Mouse (Mus musculus) thymus, postnatal 10 days (tissue): ENCODE results near the gene Trpv6.

Experiments used
- DNase-seq, 2 experiments: peaks; one replicate each; pipeline ENCODE4 v3.0.0; 2021; ENCODE audit warnings: low spot score in 2 of 2

Gene Trpv6

GRCm38 (mm10) chr6:41636178-41636577 is at the start of gene Trpv6:
Gene Trpv6 (minus strand): TSS chr6:41636405.
- no peak for DNase-seq

GRCm38 (mm10) chr6:41685596-41685995 is 49.4 kb upstream of the Trpv6 start:
- DNase-seq = no peak

- DNase-seq = no peak
Observed at GRCm38 (mm10) chr6:41684911-41685310, 48.7 kb upstream of the Trpv6 start.

- no peak for DNase-seq
Observed at GRCm38 (mm10) chr6:41684131-41684530, 47.9 kb upstream of the Trpv6 start, which contains the start of gene Llcfc1. Gene Llcfc1 (plus strand): TSS chr6:41684431.

- DNase-seq = no peak
Observed at GRCm38 (mm10) chr6:41681656-41682055, 45.5 kb upstream of the Trpv6 start.

GRCm38 (mm10) chr6:41680669-41681068 is 44.5 kb upstream of the Trpv6 start, which contains the start of gene Trpv5:
Gene Trpv5 (minus strand): TSS chr6:41680769.
- DNase-seq = no peak

DNA sequence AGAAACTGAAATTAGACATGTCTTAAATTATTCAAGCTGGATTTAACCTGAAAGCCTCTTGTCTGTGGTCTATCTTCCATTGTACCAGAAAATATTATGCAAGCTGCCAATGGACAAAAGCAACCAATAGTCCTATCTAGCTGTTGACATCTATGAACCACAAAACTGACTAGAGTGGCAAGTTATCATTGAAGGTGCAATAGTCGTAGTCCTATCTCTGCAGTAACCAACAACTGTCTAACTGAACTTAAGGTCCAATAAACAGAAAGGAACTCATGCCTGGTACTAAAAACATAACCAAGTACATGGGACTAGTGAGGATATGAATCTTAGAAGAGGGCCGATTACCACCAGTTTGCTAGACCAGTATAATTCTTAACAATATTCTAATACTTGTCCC is 40.3 kb upstream of the Trpv6 start:
- DNase-seq = no peak

DNA sequence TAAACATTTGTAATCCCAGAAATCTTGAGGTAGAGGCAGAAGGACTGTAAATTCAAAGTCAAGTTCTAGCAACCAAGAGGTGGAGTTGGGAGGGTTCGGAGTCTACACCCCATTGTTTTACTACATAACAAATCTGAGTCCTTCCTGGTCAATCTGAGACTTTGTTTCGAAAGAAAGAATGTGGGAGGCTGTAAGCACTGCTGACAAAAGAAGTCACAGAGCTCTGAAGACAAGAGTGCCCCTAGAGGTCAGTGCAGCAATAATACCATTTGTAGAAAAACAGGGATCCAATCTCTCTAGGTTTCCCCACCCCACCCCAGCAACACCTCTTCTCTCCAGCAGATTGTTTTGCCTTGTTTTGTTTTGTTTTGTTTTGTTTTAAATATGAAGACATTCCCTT is 26.1 kb upstream of the Trpv6 start:
- peak in 1 of 2 experiments; percentile 35 for DNase-seq

DNA sequence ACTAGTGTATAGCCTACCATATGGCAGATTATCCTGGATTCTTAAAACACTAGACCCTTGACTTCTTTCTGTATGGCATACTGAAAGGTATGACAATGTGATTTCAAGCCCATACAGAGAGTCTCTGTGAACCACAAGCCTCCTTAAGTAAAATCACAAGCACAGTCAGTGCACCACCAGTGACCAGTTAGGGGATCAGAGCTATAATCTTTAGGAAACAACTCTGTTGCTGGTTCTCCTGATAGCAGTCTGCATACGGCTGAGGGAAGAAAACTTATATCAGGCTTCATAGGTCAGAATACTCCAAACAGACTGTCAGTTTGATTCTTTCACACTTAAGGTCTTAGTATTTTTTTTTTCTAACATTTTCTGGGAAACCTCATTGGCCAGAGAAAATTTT is 22.3 kb upstream of the Trpv6 start:
- no peak for DNase-seq

DNA sequence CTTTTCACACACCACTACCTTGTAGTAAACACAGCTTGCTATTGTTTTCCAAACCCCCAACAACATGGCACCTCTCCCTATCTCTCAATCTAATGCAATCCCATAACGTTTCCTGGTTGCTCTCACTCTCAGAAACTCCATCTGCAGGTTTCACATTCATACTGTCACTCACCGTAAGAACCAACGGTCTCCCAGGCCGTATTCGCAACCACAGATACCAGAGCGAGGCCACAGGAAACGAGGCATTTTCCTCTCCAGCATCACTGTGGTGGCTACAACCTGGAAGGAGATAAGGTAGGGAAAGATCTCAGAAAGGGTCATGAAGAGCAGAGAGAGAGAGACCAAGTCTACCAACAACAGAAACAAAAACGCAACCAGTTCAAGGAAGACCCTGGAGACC is 18.4 kb upstream of the Trpv6 start:
- no peak for DNase-seq

DNA sequence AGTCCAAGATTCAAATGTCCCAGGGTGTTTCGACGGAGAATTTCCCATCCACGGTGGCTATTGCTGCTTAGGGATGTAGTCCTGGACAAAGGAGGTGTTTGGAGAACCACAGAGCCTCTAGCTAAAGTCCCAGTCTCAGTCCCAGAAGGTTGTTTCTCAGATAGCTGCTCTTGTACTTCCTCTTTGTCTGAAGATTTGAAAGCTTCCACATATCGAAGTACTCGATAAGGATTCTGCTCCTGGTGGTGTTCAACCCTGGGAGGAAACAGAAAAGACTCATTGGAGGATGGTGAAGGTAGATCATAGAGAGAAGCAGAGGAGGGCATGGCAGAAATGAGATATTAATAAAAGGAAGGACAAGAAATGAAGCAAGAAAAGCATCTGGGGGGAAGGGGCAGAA is 17.0 kb upstream of the Trpv6 start:
- DNase-seq = no peak

- DNase-seq = no peak
Observed at GRCm38 (mm10) chr6:41646672-41647071, 10.5 kb upstream of the Trpv6 start.

DNA sequence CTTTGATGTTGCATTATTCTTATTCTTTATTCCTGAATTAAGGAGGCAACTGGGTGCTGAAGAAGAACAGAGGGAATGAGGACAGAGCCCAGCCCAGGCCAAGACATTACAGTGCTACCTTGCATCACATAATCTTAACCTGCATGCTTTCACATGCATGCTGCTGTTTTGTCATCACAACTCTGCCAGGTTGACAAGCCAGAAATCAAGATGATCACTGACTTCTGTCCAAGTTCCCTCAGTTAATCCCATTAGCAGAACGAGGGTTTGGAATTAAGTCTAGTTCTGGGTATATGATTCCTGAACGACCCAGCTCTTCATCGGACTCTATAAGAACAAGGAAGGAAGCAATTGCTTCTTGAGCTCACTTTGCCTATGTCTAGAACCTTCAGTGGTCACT is 10.0 kb upstream of the Trpv6 start:
- DNase-seq = no peak

GRCm38 (mm10) chr6:41643227-41643626 is 7.0 kb upstream of the Trpv6 start:
- no peak for DNase-seq

- DNase-seq = no peak
Observed at GRCm38 (mm10) chr6:41642765-41643164, 6.6 kb upstream of the Trpv6 start.

DNA sequence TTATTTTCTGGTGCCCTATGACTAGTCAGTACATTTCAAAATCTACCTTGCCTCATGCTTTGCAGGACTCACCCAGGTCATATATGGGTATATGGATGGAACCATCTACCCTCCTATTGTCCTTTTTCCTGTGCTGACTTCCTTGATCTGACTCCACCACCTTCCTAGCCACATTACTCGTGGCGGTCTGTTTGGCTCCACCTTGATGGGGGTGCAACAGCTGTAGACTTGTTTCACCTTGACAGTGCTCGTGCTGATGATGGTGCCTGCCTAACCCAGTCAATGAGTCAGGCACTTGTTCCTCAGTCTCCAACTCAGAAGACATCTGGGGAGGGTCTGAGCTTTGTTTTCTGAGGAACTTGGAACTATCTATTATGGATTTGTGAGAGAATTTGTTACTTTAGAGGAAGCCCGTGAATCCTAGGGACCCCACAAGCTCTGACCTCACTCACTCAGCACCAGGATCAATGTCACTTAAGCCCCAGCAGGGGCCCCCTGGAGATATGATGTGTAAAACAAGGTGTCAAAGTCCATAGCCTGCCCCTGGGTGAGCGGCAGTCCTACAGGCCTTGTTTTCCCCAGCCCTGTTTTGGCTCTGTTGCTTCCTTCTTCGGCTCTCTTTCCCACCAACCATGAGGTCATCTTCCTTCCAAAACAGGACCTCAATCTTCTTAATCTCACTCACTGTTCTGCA is 5.1 kb upstream of the Trpv6 start:
- no peak for DNase-seq

DNA sequence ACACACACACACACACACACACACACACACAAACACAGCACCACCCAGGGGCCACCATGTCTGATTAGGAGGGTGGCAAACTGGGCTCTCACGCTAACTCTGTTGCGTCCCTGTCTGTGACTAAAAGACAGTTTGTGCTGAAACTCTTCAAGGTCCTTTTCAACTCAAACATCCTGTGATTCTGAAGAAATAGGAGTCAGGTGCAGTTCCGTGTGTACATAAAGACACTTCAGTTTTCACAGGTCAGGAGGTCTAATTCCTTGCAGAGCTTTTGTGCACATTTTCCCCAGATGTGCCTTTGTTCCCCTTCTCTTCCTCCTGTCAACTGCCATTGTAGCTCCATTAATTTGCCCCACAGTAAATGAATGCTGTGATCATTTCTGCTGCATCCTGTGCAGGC is 4.2 kb upstream of the Trpv6 start:
- no peak for DNase-seq

- DNase-seq = no peak
Observed at GRCm38 (mm10) chr6:41637927-41638506, 1.8 kb upstream of the Trpv6 start.

- DNase-seq = no peak
Observed at GRCm38 (mm10) chr6:41637393-41637792, 1.2 kb upstream of the Trpv6 start.

GRCm38 (mm10) chr6:41635211-41635610 is 994 bp downstream of the Trpv6 start:
- DNase-seq = no peak

- DNase-seq = no peak
Observed at GRCm38 (mm10) chr6:41631549-41631948, 4.7 kb downstream of the Trpv6 start.

DNA sequence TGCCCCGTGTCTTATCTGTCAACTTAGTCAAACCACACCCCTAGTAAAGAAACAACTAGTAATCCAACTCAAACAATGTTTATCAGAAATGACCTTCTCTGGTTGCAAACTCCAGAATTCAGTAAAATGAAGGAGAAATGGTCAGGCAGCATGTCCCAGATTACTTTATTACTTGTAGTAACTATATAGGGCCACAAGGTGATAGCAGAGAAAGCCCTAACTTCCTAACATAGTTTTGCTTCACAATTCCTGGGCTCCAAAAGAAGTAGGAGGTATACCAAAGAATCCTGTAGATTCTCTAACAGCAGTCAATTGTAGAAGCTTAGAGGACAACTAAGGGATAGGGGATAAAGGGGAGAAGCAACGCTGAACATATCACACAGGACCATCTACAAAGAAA is 5.4 kb downstream of the Trpv6 start:
- no peak for DNase-seq

DNA sequence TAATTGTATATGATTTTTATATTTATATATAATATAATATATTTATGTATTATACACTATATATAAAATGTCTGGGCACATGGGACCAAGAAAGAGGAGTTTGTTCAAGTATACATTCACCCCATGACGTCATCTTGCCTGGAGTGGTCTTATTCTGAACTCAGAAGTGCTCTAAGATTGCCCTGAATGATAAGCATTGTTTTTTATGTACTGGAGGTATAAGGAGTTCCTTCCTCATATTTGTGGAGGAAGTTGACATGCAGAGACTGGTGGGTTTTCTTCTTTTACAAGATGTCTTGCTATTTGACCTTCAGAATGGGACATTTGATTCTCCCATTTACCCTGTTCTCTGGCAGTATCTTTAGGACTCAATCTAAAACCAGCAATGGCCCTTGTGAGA is 8.0 kb downstream of the Trpv6 start:
- no peak for DNase-seq

- peak in 1 of 2 experiments; percentile 57 for DNase-seq
Observed at GRCm38 (mm10) chr6:41622661-41623060, 13.5 kb downstream of the Trpv6 start.
